Mouse (Mus musculus): ENCODE measurements around the gene Afm. TPM values are rescaled to one million over a fixed set of nuclear protein-coding genes. Genes with fewer than 3 reads are reported as not detected.

Afm gene
- polyA plus RNA-seq, 1 experiment from 2014 or later, result not detected

- no peaks in the 10 kb centered on the region for H3K9me3 ChIP-seq
- H3K27ac ChIP-seq (replicated peaks), result no peak overlapping the region
- ATAC-seq (ENCODE audit: low FRiP score, low read depth), result no peak
- WGBS, result 74% methylated on average over 7 of the region's 7 CpGs
- H3K9ac ChIP-seq (replicated peaks), result no peak overlapping the region
- no peaks in the 10 kb centered on the region for H3K4me1 ChIP-seq
- no peak overlapping the region for H3K4me3 ChIP-seq
- no peaks in the 10 kb centered on the region for H3K36me3 ChIP-seq
- H3K4me2 ChIP-seq (replicated peaks), result no peak overlapping the region
- H3K27me3 ChIP-seq, result no peaks in the 10 kb centered on the region
These were observed 19.2 kb upstream of the Afm start for GRCm38 (mm10) chr5:90499509-90499908.

DNA sequence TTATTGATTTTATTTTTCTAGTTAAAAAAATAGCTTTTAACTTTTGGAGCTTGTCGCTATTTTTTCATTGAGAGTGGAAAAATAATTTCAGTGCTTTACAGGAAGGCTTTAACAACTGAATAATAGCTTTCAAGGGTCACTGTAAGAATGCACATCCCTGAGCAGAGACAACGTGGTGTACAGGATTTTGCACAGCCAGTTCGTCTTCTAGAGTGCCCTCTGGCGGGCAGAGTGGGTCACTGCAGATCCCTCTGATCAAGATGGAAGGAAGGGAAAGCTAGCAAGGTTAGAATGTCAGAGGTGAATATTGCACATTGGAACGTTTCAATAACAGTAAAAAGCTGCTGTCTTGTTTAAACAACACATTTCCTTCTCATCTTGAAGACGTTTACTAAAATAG, 18.0 kb upstream of the Afm start:
- Histone ChIP-seq H3K4me3 (no peak overlapping the region), H3K9ac (replicated peaks) (no peak overlapping the region), H3K9me3 (no peaks in the 10 kb centered on the region), H3K36me3 (no peaks in the 10 kb centered on the region), H3K4me1 (no peaks in the 10 kb centered on the region), H3K27ac (replicated peaks) (no peak overlapping the region), H3K4me2 (replicated peaks) (no peak overlapping the region), H3K27me3 (no peaks in the 10 kb centered on the region)
- 2% methylated on average over 6 of the region's 6 CpGs for WGBS
- peak; percentile 79 for ATAC-seq (ENCODE audit: low FRiP score, low read depth)

GRCm38 (mm10) chr5:90501752-90502151, 17.0 kb upstream of the Afm start:
- H3K27me3 ChIP-seq, result no peaks in the 10 kb centered on the region
- no peak overlapping the region for H3K27ac ChIP-seq (replicated peaks)
- no peak for ATAC-seq (ENCODE audit: low FRiP score, low read depth)
- no peaks in the 10 kb centered on the region for H3K9me3 ChIP-seq
- no peak overlapping the region for H3K9ac ChIP-seq (replicated peaks)
- H3K4me2 ChIP-seq (replicated peaks), result no peak overlapping the region
- H3K4me1 ChIP-seq, result no peaks in the 10 kb centered on the region
- no peak overlapping the region for H3K4me3 ChIP-seq
- WGBS, result 89% methylated on average over 5 of the region's 5 CpGs
- no peaks in the 10 kb centered on the region for H3K36me3 ChIP-seq

GRCm38 (mm10) chr5:90504742-90505141, 14.0 kb upstream of the Afm start:
- Histone ChIP-seq H3K4me1 (no peaks in the 10 kb centered on the region), H3K9me3 (no peaks in the 10 kb centered on the region), H3K9ac (replicated peaks) (no peak overlapping the region), H3K4me3 (no peak overlapping the region), H3K27me3 (no peaks in the 10 kb centered on the region), H3K4me2 (replicated peaks) (no peak overlapping the region), H3K27ac (replicated peaks) (no peak overlapping the region), H3K36me3 (no peaks in the 10 kb centered on the region)
- ATAC-seq (ENCODE audit: low FRiP score, low read depth), result no peak
- WGBS, result 86% methylated on average over 11 of the region's 11 CpGs

GRCm38 (mm10) chr5:90506507-90506906, 12.2 kb upstream of the Afm start:
- no peak overlapping the region for H3K9ac ChIP-seq (replicated peaks)
- no peak overlapping the region for H3K4me3 ChIP-seq
- H3K4me1 ChIP-seq, result no peaks in the 10 kb centered on the region
- H3K27me3 ChIP-seq, result no peaks in the 10 kb centered on the region
- no peaks in the 10 kb centered on the region for H3K9me3 ChIP-seq
- ATAC-seq (ENCODE audit: low FRiP score, low read depth), result no peak
- no peak overlapping the region for H3K4me2 ChIP-seq (replicated peaks)
- no peaks in the 10 kb centered on the region for H3K36me3 ChIP-seq
- whole genome bisulfite sequencing, result 71% methylated on average over 2 of the region's 2 CpGs
- H3K27ac ChIP-seq (replicated peaks), result no peak overlapping the region

DNA sequence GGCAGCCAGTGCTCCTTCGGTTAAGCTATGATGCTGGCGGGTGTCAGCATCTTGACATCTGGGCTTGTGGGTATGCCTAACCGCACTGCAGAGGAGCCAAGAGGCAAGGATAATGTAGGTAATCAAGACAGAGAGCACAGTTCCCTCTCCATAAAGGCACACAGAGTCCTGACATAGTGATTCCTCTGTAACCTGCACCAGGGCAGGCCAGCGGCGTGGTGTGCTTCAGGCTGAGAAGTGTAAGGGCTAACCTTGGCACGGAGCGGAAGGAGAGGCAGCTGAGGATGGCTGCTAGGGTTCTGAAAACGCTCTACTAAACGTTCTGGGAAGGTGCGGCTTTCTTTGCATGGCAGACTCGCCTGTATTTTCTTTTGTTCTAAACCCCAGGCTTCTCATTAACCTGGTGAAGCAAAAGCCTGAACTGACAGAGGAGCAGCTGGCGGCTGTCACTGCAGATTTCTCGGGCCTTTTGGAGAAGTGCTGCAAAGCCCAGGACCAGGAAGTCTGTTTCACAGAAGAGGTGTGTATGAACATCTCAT, 11.3 kb upstream of the Afm start:
- Histone ChIP-seq H3K9me3 (no peaks in the 10 kb centered on the region), H3K4me2 (replicated peaks) (no peak overlapping the region), H3K4me3 (no peak overlapping the region), H3K36me3 (no peaks in the 10 kb centered on the region), H3K4me1 (no peaks in the 10 kb centered on the region), H3K9ac (replicated peaks) (0 out of 2 replicates have a peak overlapping the region, but pooled peaks have one; percentile 24), H3K27ac (replicated peaks) (0 out of 2 replicates have a peak overlapping the region, but pooled peaks have one; percentile 27), H3K27me3 (no peaks in the 10 kb centered on the region)
- ATAC-seq (ENCODE audit: low FRiP score, low read depth), result peak; percentile 73
- WGBS, result 47% methylated on average over 13 of the region's 13 CpGs

DNA sequence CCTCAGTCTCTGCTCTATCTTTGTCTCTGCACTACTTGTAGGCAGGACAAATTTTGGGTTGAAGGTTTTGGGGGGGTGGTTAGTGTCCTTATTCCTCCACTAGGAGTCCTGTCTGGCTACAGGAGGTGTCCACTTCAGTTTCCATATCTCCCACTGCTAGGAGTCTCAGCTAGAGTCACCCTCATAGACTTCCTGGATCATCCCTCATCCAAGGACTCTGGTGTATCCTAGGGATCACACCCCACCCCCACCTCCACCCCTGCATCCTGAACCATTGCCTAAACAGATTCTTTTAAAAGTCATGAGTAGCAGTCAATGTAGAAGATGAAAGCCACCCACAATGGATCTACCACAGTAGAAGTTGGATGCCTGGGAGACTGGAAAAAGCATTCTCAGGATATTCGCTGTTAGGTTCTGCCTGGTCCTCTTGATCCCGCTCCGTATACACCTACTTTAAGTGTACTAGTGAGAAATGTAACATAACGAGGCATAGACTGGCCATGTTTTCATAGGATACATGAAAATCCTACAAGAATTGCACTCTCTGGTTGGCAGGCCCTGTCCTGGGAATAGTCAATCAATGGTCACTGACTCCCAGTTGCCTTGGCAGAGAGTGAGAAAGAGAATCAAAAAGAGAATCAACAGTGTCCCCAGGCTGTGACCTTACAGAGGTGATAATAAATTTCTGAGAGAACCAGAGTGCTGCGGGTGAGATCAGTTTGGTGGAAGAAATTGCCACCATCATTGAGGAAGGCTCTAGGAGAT, 8.7 kb upstream of the Afm start:
- 94% methylated on average over 5 of the region's 5 CpGs for WGBS
- H3K27ac ChIP-seq (replicated peaks), result no peak overlapping the region
- no peaks in the 10 kb centered on the region for H3K27me3 ChIP-seq
- H3K9ac ChIP-seq (replicated peaks), result no peak overlapping the region
- no peak overlapping the region for H3K4me3 ChIP-seq
- no peaks in the 10 kb centered on the region for H3K9me3 ChIP-seq
- no peaks in the 10 kb centered on the region for H3K36me3 ChIP-seq
- no peak for ATAC-seq (ENCODE audit: low FRiP score, low read depth)
- H3K4me2 ChIP-seq (replicated peaks), result no peak overlapping the region
- no peaks in the 10 kb centered on the region for H3K4me1 ChIP-seq

DNA sequence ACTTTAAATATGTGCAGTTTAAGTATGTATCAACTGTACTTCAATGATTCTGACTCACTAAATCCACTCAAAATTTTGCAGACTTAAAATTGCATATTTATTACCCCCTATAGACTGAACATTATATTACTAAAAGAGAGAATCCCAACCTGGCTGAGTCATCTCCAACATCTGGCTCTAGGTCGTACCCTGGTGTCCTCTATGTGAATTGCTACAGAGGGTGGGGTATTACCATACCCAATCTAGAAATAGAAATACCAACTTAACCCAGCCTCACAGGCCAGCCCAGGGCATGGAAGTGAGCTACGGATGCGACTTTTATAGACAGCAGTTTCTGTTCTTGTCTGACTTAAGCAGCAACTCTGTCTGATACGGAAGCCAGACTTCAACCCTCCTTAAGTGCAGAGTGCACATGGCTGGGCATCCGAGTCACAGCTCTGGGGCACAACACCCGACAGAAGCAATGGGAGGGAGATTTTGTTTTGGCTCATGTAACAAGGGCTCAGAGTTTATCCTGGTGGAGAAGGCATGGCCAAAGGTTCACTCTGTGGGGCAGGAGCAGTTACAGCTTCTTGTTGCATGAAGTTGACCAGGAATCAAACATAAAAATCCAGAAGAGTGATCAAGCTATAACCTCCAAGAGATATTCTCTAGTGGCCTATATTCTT, 6.3 kb upstream of the Afm start:
- no peaks in the 10 kb centered on the region for H3K36me3 ChIP-seq
- no peak overlapping the region for H3K27ac ChIP-seq (replicated peaks)
- H3K4me2 ChIP-seq (replicated peaks), result no peak overlapping the region
- no peak overlapping the region for H3K9ac ChIP-seq (replicated peaks)
- no peaks in the 10 kb centered on the region for H3K4me1 ChIP-seq
- H3K9me3 ChIP-seq, result no peaks in the 10 kb centered on the region
- H3K4me3 ChIP-seq, result no peak overlapping the region
- ATAC-seq (ENCODE audit: low FRiP score, low read depth), result no peak
- 84% methylated on average over 6 of the region's 6 CpGs for WGBS
- H3K27me3 ChIP-seq, result no peaks in the 10 kb centered on the region

DNA sequence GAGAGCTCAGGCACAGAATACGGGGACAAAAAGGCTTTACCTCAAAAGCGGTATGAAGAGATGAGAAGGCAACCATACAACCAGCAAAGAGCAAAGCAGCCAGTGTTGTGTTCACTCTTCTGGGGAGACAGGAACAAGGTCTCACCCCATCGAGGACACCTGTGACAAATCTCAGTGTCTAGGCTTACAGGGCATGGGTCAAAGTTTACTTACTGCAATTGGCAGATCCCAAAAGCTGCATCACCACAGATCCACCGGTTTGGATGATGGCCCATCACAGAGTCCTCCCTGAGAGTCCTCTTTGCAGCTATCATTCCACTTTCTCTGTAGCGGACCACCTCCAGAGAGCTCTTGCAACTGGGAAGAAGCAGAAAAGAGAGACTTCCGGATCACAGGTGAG, 3.2 kb upstream of the Afm start:
- Histone ChIP-seq H3K4me3 (no peak overlapping the region), H3K9ac (replicated peaks) (no peak overlapping the region), H3K9me3 (no peaks in the 10 kb centered on the region), H3K36me3 (no peaks in the 10 kb centered on the region), H3K4me1 (no peaks in the 10 kb centered on the region), H3K27ac (replicated peaks) (no peak overlapping the region), H3K27me3 (no peaks in the 10 kb centered on the region), H3K4me2 (replicated peaks) (no peak overlapping the region)
- ATAC-seq (ENCODE audit: low FRiP score, low read depth), result no peak
- 90% methylated on average over 6 of the region's 6 CpGs for WGBS

DNA sequence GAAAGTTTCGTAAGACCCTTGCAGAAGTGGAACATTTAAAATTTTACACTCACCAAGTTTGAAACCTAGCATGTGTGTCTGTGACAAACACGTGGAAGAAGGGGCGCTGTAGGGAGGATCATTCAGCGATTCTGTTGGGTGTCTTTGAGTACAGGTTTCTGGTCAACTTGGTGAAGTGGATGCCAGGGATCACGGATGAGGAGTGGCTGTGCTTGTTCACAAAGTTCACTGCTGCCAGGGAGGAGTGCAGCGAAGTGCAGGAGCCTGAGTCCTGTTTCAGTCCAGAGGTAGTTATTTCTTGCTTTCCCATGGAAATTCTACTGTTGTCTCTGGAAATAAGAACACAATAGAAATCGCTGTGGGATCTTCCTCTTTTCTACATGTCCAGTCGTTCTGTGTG, 32.5 kb downstream of the Afm start:
- ATAC-seq (ENCODE audit: low FRiP score, low read depth), result no peak
- H3K4me3 ChIP-seq, result no peak overlapping the region

GRCm38 (mm10) chr5:90556052-90556451, 37.3 kb downstream of the Afm start:
- Histone ChIP-seq H3K4me1 (no peaks in the 10 kb centered on the region), H3K27me3 (no peaks in the 10 kb centered on the region), H3K9ac (replicated peaks) (no peak overlapping the region), H3K36me3 (no peaks in the 10 kb centered on the region), H3K4me2 (replicated peaks) (no peak overlapping the region), H3K9me3 (no peaks in the 10 kb centered on the region), H3K4me3 (no peak overlapping the region), H3K27ac (replicated peaks) (no peak overlapping the region)
- WGBS, result 79% methylated on average over 3 of the region's 3 CpGs
- no peak for ATAC-seq (ENCODE audit: low FRiP score, low read depth)

More for the DNA sequence above, 32.5 kb downstream of the Afm start:
- no peak overlapping the region for H3K4me2 ChIP-seq (replicated peaks)
- H3K9me3 ChIP-seq, result no peaks in the 10 kb centered on the region
- no peak overlapping the region for H3K9ac ChIP-seq (replicated peaks)
- H3K36me3 ChIP-seq, result no peaks in the 10 kb centered on the region
- no peaks in the 10 kb centered on the region for H3K4me1 ChIP-seq
- no peak overlapping the region for H3K27ac ChIP-seq (replicated peaks)
- 88% methylated on average over 8 of the region's 8 CpGs for WGBS
- H3K27me3 ChIP-seq, result no peaks in the 10 kb centered on the region

DNA sequence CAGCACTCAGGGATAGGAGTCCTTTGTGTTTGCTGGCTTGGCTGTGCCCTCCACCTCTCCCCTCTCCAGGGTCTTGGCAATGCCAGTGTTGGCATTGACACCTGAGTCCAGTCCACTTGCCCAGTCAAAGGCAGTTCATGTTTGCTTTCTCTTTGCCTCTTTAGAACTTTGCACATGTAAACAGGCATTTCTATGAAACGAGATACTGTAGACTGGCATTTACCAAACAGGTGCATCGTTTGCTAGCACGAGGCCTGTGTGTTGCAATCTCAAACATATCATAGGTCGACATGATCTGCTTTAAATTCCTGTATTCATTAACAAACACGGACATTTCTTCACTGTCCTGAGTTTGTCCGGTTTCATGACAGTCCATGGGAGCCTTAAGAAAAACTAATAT, 42.0 kb downstream of the Afm start, which contains the start of gene 5830473C10Rik:
Gene 5830473C10Rik (plus strand): TSS at position 365 of the 400 bp plus-strand sequence.
- 89% methylated on average over 6 of the region's 6 CpGs for WGBS
- Histone ChIP-seq H3K27ac (replicated peaks) (no peak within 1 kb of the TSS), H3K4me2 (replicated peaks) (no peak within 1 kb of the TSS), H3K9me3 (no peaks in the 10 kb centered on the region), H3K36me3 (no peaks in the 10 kb centered on the region), H3K9ac (replicated peaks) (no peak within 1 kb of the TSS), H3K4me3 (no peak within 1 kb of the TSS), H3K27me3 (no peaks in the 10 kb centered on the region), H3K4me1 (no peaks in the 10 kb centered on the region)
- no peak for ATAC-seq (ENCODE audit: low FRiP score, low read depth)

Data from midbrain, embryonic 12.5 days (tissue).